Mouse (Mus musculus) retina, postnatal 7 days (tissue): ENCODE data around the gene Gmds.

Experiments
- DNase-seq: peaks from one replicate; pipeline ENCODE4 v3.0.0-alpha.2; 2012; ENCODE audit warnings: low read depth, low spot score

Gene Gmds

GRCm38 (mm10) chr13:31955171-31955570, 383.4 kb downstream of the Gmds start:
- no peak for DNase-seq

GRCm38 (mm10) chr13:31944676-31945210, 393.8 kb downstream of the Gmds start:
- DNase-seq: no peak

GRCm38 (mm10) chr13:31943482-31944275, 394.9 kb downstream of the Gmds start:
- no peak for DNase-seq

GRCm38 (mm10) chr13:31929299-31929698, 409.2 kb downstream of the Gmds start:
- no peak for DNase-seq

GRCm38 (mm10) chr13:31926599-31926998, 411.9 kb downstream of the Gmds start:
- no peak for DNase-seq

- DNase-seq: no peak
Measured at GRCm38 (mm10) chr13:31924506-31924905, 414.0 kb downstream of the Gmds start.

- DNase-seq: no peak
Measured at GRCm38 (mm10) chr13:31919716-31920115, 418.8 kb downstream of the Gmds start.

GRCm38 (mm10) chr13:31917387-31917786, 421.2 kb downstream of the Gmds start:
- DNase-seq: no peak

GRCm38 (mm10) chr13:31915748-31916147, 422.8 kb downstream of the Gmds start:
- DNase-seq: no peak

- no peak for DNase-seq
Measured at GRCm38 (mm10) chr13:31914901-31915587, 423.5 kb downstream of the Gmds start.

- no peak for DNase-seq
Measured at GRCm38 (mm10) chr13:31911956-31912355, 426.6 kb downstream of the Gmds start.

- no peak for DNase-seq
Measured at GRCm38 (mm10) chr13:31911362-31911761, 427.2 kb downstream of the Gmds start.

- DNase-seq: no peak
Measured at GRCm38 (mm10) chr13:31909031-31909430, 429.5 kb downstream of the Gmds start.

GRCm38 (mm10) chr13:31906514-31906913, 432.0 kb downstream of the Gmds start:
- no peak for DNase-seq

- DNase-seq: no peak
Measured at GRCm38 (mm10) chr13:31900191-31900590, 438.3 kb downstream of the Gmds start.

GRCm38 (mm10) chr13:31899392-31899791, 439.1 kb downstream of the Gmds start:
- no peak for DNase-seq

GRCm38 (mm10) chr13:31897493-31897892, 441.0 kb downstream of the Gmds start:
- DNase-seq: no peak

- DNase-seq: no peak
Measured at GRCm38 (mm10) chr13:31894511-31894910, 444.0 kb downstream of the Gmds start.

GRCm38 (mm10) chr13:31892913-31893514, 445.5 kb downstream of the Gmds start:
- DNase-seq: no peak

- no peak for DNase-seq
Measured at GRCm38 (mm10) chr13:31888500-31888899, 450.0 kb downstream of the Gmds start.

GRCm38 (mm10) chr13:31885769-31886168, 452.8 kb downstream of the Gmds start:
- DNase-seq: no peak

GRCm38 (mm10) chr13:31878805-31879477, 459.6 kb downstream of the Gmds start:
- no peak for DNase-seq
